ENCODE assay signal across 33 mouse cellular contexts in the genomic region with DNA sequence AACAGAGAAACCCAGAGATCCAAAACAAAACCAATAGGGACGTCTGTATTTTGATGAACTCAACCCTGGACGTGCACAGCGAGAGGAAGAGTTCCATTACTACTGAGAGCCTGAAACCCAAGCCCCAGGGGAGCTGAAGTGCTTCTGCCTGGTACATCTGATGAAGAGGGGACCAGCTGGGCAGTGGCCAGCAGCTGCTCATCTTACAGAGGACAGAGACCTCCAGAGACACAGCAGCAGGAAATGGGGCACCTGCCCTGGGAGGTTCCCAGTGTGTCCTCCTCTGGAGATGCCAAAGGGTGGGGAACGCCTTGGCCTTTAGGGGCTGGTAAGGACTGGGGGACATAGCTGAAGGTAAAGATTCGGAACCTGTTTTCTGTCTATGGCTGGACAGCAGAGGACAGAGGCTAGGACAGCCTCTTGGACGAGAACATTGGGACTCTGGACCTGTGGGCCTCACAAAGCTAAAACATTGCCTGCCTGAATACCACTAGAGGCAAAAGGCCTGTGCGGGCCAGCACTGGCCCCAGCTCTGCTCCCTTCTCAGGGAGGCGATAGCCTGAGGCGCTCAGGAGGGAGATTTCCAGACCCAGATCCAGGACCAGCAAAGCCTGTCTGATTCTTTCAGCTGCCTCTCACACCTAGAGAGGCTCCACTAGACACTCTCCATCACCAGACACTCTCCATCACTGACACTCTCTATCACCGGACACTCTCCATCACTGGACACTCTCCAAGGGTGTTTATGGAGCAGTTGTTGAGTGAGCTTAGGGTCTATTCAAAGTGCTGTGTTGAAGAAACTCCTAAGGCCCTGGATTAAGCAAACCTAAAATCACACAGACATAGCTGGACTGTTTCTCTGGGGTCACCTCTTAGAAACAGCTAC. TPM values are rescaled to one million over a fixed set of nuclear protein-coding genes. Genes with fewer than 3 reads are reported as not detected.
DNase-seq lines count a peak whose midpoint lies in the region; ATAC-seq and TF ChIP-seq lines count a peak whose summit lies in the region.
"Had no signal": no experiment of that assay in that cellular context is flagged by ENCODE, and none has a peak within 500 bp of the region (broad histone marks: within the 10 kb centered on the region; RNA-seq: fewer than 3 reads in every experiment).

No protein-coding gene starts in this region.

- no peak for TF ChIP-seq EP300 in lung, postnatal 0 days (IDR thresholded peaks at IDR 0.05)

- no peak overlapping the region for H3K4me3 ChIP-seq in heart, embryonic 13.5 days
- no peak overlapping the region for H3K4me3 ChIP-seq in lung, postnatal 0 days (ENCODE audit: low read depth, low read length)
- H3K4me3 ChIP-seq in intestine, embryonic 15.5 days (replicated peaks), result no peak overlapping the region
- H3K4me3 ChIP-seq: embryonic facial prominence, embryonic 10.5 days; embryonic facial prominence, embryonic 15.5 days; forebrain, embryonic 12.5 days; limb, embryonic 10.5 days; limb, embryonic 15.5 days; liver, embryonic 13.5 days; midbrain, embryonic 10.5 days; midbrain, embryonic 15.5 days; neural tube, embryonic 15.5 days had no signal

- H3K4me1 ChIP-seq in heart, embryonic 13.5 days, result peaks cover 44% of the 10 kb centered on the region
- H3K4me1 ChIP-seq in lung, postnatal 0 days (ENCODE audit: insufficient read depth, low read depth, low read length), result no peaks in the 10 kb centered on the region
- no peaks in the 10 kb centered on the region for H3K4me1 ChIP-seq in intestine, embryonic 15.5 days (replicated peaks)
- H3K4me1 ChIP-seq: embryonic facial prominence, embryonic 10.5 days; embryonic facial prominence, embryonic 15.5 days; forebrain, embryonic 12.5 days; limb, embryonic 10.5 days; limb, embryonic 15.5 days; liver, embryonic 13.5 days; midbrain, embryonic 10.5 days; midbrain, embryonic 15.5 days; neural tube, embryonic 15.5 days had no signal

- no peak overlapping the region for H3K4me2 ChIP-seq in heart, embryonic 13.5 days
- H3K4me2 ChIP-seq in lung, postnatal 0 days (replicated peaks; ENCODE audit: low read depth, low read length), result no peak overlapping the region
- H3K4me2 ChIP-seq in intestine, embryonic 15.5 days (replicated peaks), result no peak overlapping the region
- H3K4me2 ChIP-seq: embryonic facial prominence, embryonic 15.5 days; forebrain, embryonic 12.5 days; hindbrain, embryonic 14.5 days; limb, embryonic 15.5 days; liver, embryonic 13.5 days; midbrain, embryonic 15.5 days; neural tube, embryonic 15.5 days had no signal

- peak overlapping the region; percentile 86 for H3K27ac ChIP-seq in heart, embryonic 13.5 days (replicated peaks)
- H3K27ac ChIP-seq in lung, postnatal 0 days (ENCODE audit: low read length), result no peak overlapping the region
- no peak overlapping the region for H3K27ac ChIP-seq in intestine, embryonic 15.5 days
- H3K27ac ChIP-seq: embryonic facial prominence, embryonic 10.5 days; embryonic facial prominence, embryonic 15.5 days; forebrain, embryonic 12.5 days; hindbrain, embryonic 14.5 days; limb, embryonic 10.5 days; limb, embryonic 15.5 days; liver, embryonic 13.5 days; midbrain, embryonic 10.5 days; midbrain, embryonic 15.5 days; neural tube, embryonic 15.5 days had no signal

- TF ChIP-seq CTCF in lung, postnatal 0 days (IDR thresholded peaks at IDR 0.05), result no peak

- 55% methylated on average over 10 of the region's 10 CpGs for WGBS in heart, embryonic 13.5 days
- WGBS in lung, postnatal 0 days, result 66% methylated on average over 10 of the region's 10 CpGs
- 78% methylated on average over 10 of the region's 10 CpGs for WGBS in intestine, embryonic 15.5 days

- peaks cover 88% of the 10 kb centered on the region for H3K36me3 ChIP-seq in heart, embryonic 13.5 days
- no peaks in the 10 kb centered on the region for H3K36me3 ChIP-seq in lung, postnatal 0 days (ENCODE audit: insufficient read depth, low read length)
- H3K36me3 ChIP-seq in intestine, embryonic 15.5 days, result no peaks in the 10 kb centered on the region
- H3K36me3 ChIP-seq: embryonic facial prominence, embryonic 10.5 days; embryonic facial prominence, embryonic 15.5 days; forebrain, embryonic 12.5 days; limb, embryonic 10.5 days; limb, embryonic 15.5 days; liver, embryonic 13.5 days; midbrain, embryonic 10.5 days; midbrain, embryonic 15.5 days; neural tube, embryonic 15.5 days had no signal

- peak; percentile 89 for DNase-seq in heart, adult 11 months
- no peak for DNase-seq in heart, postnatal 36 days
- no peak for DNase-seq in heart, postnatal 10 days
- no peak for DNase-seq in lung, postnatal 0 days (ENCODE audit: low spot score)
- no peak for DNase-seq in lung, adult 18-20 months
- DNase-seq: adrenal gland, postnatal 10 days; cerebellum, adult 8-10 months; cerebellum, postnatal 25 days; forebrain, postnatal 0 days; gastrocnemius, postnatal 36 days; kidney, adult 11 months; kidney, postnatal 14 days; layer of hippocampus, adult 9-11 months; liver, embryonic 13.5 days; lung, postnatal 14 days; thymus, adult 2 months; thymus, postnatal 4 days had no signal

- peak; percentile 60; the same call in 1 of the 2 replicates for ATAC-seq in heart, embryonic 13.5 days (ENCODE audit: extremely low read depth, insufficient number of reproducible peaks, low FRiP score, low TSS enrichment)
- ATAC-seq in lung, postnatal 0 days, result peak; percentile 32; the same call in 1 of the 2 replicates
- ATAC-seq in intestine, embryonic 15.5 days, result no peak
- ATAC-seq: forebrain, postnatal 0 days; midbrain, embryonic 15.5 days; Patski had no signal

- intact Hi-C loops in heart, postnatal 36 days (cut with DNase I), result no loop called here
- intact Hi-C loops in heart, postnatal 10 days (cut with DNase I), result no loop called here

- no peaks in the 10 kb centered on the region for H3K27me3 ChIP-seq in heart, embryonic 13.5 days (replicated peaks)
- H3K27me3 ChIP-seq in lung, postnatal 0 days (replicated peaks; ENCODE audit: insufficient read depth, low read length), result no peaks in the 10 kb centered on the region
- H3K27me3 ChIP-seq in intestine, embryonic 15.5 days (replicated peaks), result no peaks in the 10 kb centered on the region
- H3K27me3 ChIP-seq: embryonic facial prominence, embryonic 15.5 days; forebrain, embryonic 12.5 days; limb, embryonic 15.5 days; midbrain, embryonic 15.5 days; neural tube, embryonic 15.5 days had no signal

- peak overlapping the region; percentile 57 for H3K9ac ChIP-seq in heart, embryonic 13.5 days
- no peak overlapping the region for H3K9ac ChIP-seq in lung, postnatal 0 days (replicated peaks; ENCODE audit: low read depth)
- H3K9ac ChIP-seq in intestine, embryonic 15.5 days, result no peak overlapping the region
- H3K9ac ChIP-seq: embryonic facial prominence, embryonic 15.5 days; forebrain, embryonic 12.5 days; forebrain, postnatal 0 days; hindbrain, embryonic 14.5 days; limb, embryonic 15.5 days; liver, embryonic 13.5 days; midbrain, embryonic 15.5 days; neural tube, embryonic 15.5 days had no signal

- no peaks in the 10 kb centered on the region for H3K9me3 ChIP-seq in heart, embryonic 13.5 days
- H3K9me3 ChIP-seq in lung, postnatal 0 days (ENCODE audit: low read length), result no peaks in the 10 kb centered on the region
- H3K9me3 ChIP-seq in intestine, embryonic 15.5 days, result no peaks in the 10 kb centered on the region
- H3K9me3 ChIP-seq: embryonic facial prominence, embryonic 10.5 days; embryonic facial prominence, embryonic 15.5 days; forebrain, embryonic 12.5 days; limb, embryonic 10.5 days; limb, embryonic 15.5 days; liver, embryonic 13.5 days; midbrain, embryonic 10.5 days; midbrain, embryonic 15.5 days; neural tube, embryonic 15.5 days had no signal

RNA-seq across cellular contexts. Expression of a gene that starts 10.7 kb away (rescaled TPM):
- 100 to 1,000 TPM; 573 to 582 TPM for total RNA-seq in heart, postnatal 36 days (2021)
- 170 and 207 TPM in 2 replicates for polyA plus RNA-seq in heart, embryonic 13.5 days (2015; fragmentation: Nextera tagmentation; extraction: Ambion mirVana)
- total RNA-seq in heart, postnatal 10 days (2021), result 100 to 1,000 TPM; 418 to 470 TPM
- polyA plus RNA-seq in lung, postnatal 0 days (2015; fragmentation: Nextera tagmentation; extraction: Ambion mirVana), result 0.93 and 1.0 TPM in 2 replicates
- polyA plus RNA-seq in intestine, embryonic 15.5 days (2015; fragmentation: Nextera tagmentation; extraction: Ambion mirVana), result 0.24 and 0.43 TPM in 2 replicates
- total RNA-seq: hematopoietic stem cell, adult 5-6 weeks; megakaryocyte progenitor cell, adult 5-6 weeks; MEL had no signal
- polyA plus RNA-seq: forebrain, embryonic 12.5 days; forebrain, postnatal 0 days; hindbrain, embryonic 14.5 days; kidney, embryonic 14.5 days; limb, embryonic 10.5 days; midbrain, embryonic 10.5 days; midbrain, embryonic 15.5 days had no signal

RNA-seq across cellular contexts. Expression of a gene that starts 42.8 kb away (rescaled TPM):
- total RNA-seq in heart, postnatal 36 days (2021), result 1 to 10 TPM; 4.8 to 4.9 TPM
- polyA plus RNA-seq in heart, embryonic 13.5 days (2015; fragmentation: Nextera tagmentation; extraction: Ambion mirVana), result 17.1 and 19.9 TPM in 2 replicates
- 1 to 10 TPM; 2.5 to 2.6 TPM for total RNA-seq in heart, postnatal 10 days (2021)
- 2.0 and 2.5 TPM in 2 replicates for polyA plus RNA-seq in lung, postnatal 0 days (2015; fragmentation: Nextera tagmentation; extraction: Ambion mirVana)
- 51.6 and 56.3 TPM in 2 replicates for polyA plus RNA-seq in intestine, embryonic 15.5 days (2015; fragmentation: Nextera tagmentation; extraction: Ambion mirVana)

RNA-seq across cellular contexts. Expression of a gene that starts 44.7 kb away (rescaled TPM):
- total RNA-seq in heart, postnatal 36 days (2021), result 10 to 100 TPM; 49.1 to 58.1 TPM
- 24.6 and 26.7 TPM in 2 replicates for polyA plus RNA-seq in heart, embryonic 13.5 days (2015; fragmentation: Nextera tagmentation; extraction: Ambion mirVana)
- total RNA-seq in heart, postnatal 10 days (2021), result 10 to 100 TPM; 33.8 to 41.8 TPM
- 14.5 TPM in 2 replicates for polyA plus RNA-seq in lung, postnatal 0 days (2015; fragmentation: Nextera tagmentation; extraction: Ambion mirVana)
- polyA plus RNA-seq in intestine, embryonic 15.5 days (2015; fragmentation: Nextera tagmentation; extraction: Ambion mirVana), result 16.9 and 19.0 TPM in 2 replicates

RNA-seq across cellular contexts. Expression of a gene that starts 44.8 kb away (rescaled TPM):
- total RNA-seq in heart, postnatal 36 days (2021), result 10 to 100 TPM; 29.4 to 29.7 TPM
- polyA plus RNA-seq in heart, embryonic 13.5 days (2015; fragmentation: Nextera tagmentation; extraction: Ambion mirVana), result 32.2 and 36.0 TPM in 2 replicates
- total RNA-seq in heart, postnatal 10 days (2021), result 10 to 100 TPM; 24.5 to 27.3 TPM
- 26.1 and 30.3 TPM in 2 replicates for polyA plus RNA-seq in lung, postnatal 0 days (2015; fragmentation: Nextera tagmentation; extraction: Ambion mirVana)
- 30.7 TPM in 2 replicates for polyA plus RNA-seq in intestine, embryonic 15.5 days (2015; fragmentation: Nextera tagmentation; extraction: Ambion mirVana)

Comparison
In these comparisons a context has a peak if more than half of its experiments do, and no peak if none do; other contexts are left out.
1. RNA of a gene that starts 10.7 kb away (polyA plus RNA-seq): 170 to 207 TPM in heart, embryonic 13.5 days; 0.93 to 1.0 TPM in lung, postnatal 0 days and 0.24 to 0.43 TPM in intestine, embryonic 15.5 days; every median in the first group is over 10 times any median in the second.